Mouse (Mus musculus) kidney, adult 2 months (tissue): ENCODE data around the gene Olfr266.

Experiments used
- CTCF ChIP-seq: fragments of 200-500 bp; conservative IDR thresholded peaks from 2 replicates; pipeline ENCODE4 v1.5.1; 2011; ENCODE audit warnings: low read depth, mild to moderate bottlenecking, control low read depth, low read length, moderate library complexity, mixed read lengths; ENCODE audit not compliant: insufficient read depth, insufficient read length
- POLR2A ChIP-seq: fragments of 200-500 bp; IDR thresholded peaks from one replicate; pipeline ENCODE4 v1.6.1; 2011; ENCODE audit warnings: low read depth, low read length, control low read depth

DNA sequence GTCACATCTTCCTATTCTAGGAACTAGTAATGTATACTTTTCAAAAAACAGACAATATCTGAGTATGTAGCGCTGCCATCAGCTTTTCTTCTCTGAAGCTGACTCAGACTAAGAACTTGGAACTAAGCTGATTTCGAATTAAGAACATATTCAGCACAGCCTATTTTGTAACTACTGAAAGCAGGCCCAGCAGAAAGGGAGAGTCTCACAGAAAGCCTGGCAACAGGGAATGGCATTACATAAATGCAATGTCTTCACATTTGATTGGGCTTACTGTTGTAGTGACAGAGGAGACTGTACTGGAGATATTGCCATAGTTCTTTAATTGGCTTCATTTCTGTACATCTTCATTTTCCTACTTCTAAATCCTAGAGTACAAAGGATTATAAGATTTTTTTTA is 8.4 kb downstream of the Olfr266 start:
- TF ChIP-seq CTCF (no peak), POLR2A (no peak)
